Mouse (Mus musculus) liver, postnatal 0 days (tissue): ENCODE results near the gene Nkx1-2.

Source experiments
- CTCF ChIP-seq: sonication (generic); IDR thresholded peaks from 2 replicates; pipeline ENCODE4 v1.5.1; 2016; ENCODE audit warnings: antibody characterized with exemption, low read depth
- EP300 ChIP-seq: IDR thresholded peaks from 2 replicates; pipeline ENCODE4 v1.6.1; 2016; ENCODE audit warnings: antibody characterized with exemption, low read depth, mild to moderate bottlenecking

- no peak for TF ChIP-seq CTCF
- no peak for TF ChIP-seq EP300
Measured at GRCm38 (mm10) chr7:132570071-132570470, 29.4 kb downstream of the Nkx1-2 start.
